Mouse (Mus musculus): ENCODE data around the gene Nrl. TPM values are rescaled to one million over a fixed set of nuclear protein-coding genes. Genes with fewer than 3 reads are reported as not detected.
A peak's percentile ranks its signal among the peaks of the same experiment; 100 is the strongest.

Gene Nrl
- polyA plus RNA-seq, 2 experiments = not detected

DNA sequence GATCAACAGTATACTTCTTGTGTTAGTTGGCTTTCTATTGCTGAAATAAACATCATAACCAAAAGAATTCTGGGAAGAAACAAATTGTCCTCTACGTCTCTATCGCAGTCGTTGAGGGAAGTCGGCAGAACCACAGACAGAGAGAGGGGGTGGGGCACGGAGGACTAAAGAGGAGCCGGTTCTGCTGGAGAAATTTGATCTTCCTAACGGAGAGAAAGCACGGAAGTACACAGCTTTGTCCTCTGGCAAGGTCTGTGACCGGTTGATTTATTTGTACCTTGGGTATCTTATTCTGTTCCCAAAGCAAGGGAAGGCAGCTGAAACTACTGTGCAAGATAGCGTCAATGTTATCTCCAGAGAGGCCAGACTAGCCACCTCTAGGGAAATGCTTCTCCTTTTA lies 54.0 kb downstream of the Nrl start:
- TF ChIP-seq CTCF (IDR thresholded peaks at IDR 0.05; ENCODE audit: low read depth) (no peak), EP300 (IDR thresholded peaks at IDR 0.05; ENCODE audit: low read depth) (no peak)
- Histone ChIP-seq H3K27ac (no peak overlapping the region), H3K4me3 (ENCODE audit: insufficient read depth in 1 of 2, low read depth in 2 of 2, low read length in 2 of 2) (no peak overlapping the region), H3K9ac (replicated peaks) (no peak overlapping the region), H3K4me2 (ENCODE audit: low read depth) (peak overlapping the region; percentile 31), H3K9me3 (ENCODE audit: control insufficient read depth, low read length) (no peaks in the 10 kb centered on the region), H3K27me3 (ENCODE audit: control insufficient read depth, insufficient read depth, low read length) (no peaks in the 10 kb centered on the region), H3K36me3 (replicated peaks; ENCODE audit: control insufficient read depth, insufficient read depth, low read depth) (no peaks in the 10 kb centered on the region), H3K4me1 (replicated peaks; ENCODE audit: control insufficient read depth in 2 of 2, insufficient read depth in 2 of 2, low read length in 1 of 2) (peaks cover 5 to 25% of the 10 kb centered on the region in 2 experiments)
- DNase-seq (ENCODE audit: low read depth in 3 of 3, low spot score in 3 of 3) = no peak
- WGBS (ENCODE audit: insufficient replicate concordance) = 3% methylated on average over 10 of the region's 10 CpGs
- ATAC-seq (ENCODE audit: insufficient read depth) = no peak

DNA sequence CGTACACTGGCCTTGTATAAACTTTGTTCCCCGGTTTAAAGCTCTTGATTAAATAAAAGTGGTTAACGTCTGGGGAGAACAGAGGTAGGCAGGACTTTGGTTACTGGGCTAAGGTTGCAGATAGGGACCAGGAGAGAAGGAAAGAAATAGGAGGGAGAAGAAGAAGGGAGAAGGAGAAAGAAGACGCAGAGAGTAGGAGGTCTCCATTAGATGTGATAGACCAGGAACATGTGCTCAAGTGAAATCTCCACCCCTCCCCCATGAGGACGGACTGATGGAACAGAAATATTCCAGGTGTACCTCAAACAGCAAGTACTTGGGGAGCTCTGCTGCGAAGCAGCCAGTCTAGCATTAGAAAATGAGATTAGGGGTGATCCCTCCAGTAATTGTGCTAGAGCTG lies 55.0 kb downstream of the Nrl start:
- DNase-seq (ENCODE audit: low read depth in 3 of 3, low spot score in 3 of 3) (no peak), ATAC-seq (ENCODE audit: insufficient read depth) (no peak)
- Histone ChIP-seq H3K27me3 (ENCODE audit: control insufficient read depth, insufficient read depth, low read length) (no peaks in the 10 kb centered on the region), H3K4me2 (ENCODE audit: low read depth) (no peak overlapping the region), H3K4me3 (ENCODE audit: insufficient read depth in 1 of 2, low read depth in 2 of 2, low read length in 2 of 2) (no peak overlapping the region), H3K36me3 (replicated peaks; ENCODE audit: control insufficient read depth, insufficient read depth, low read depth) (no peaks in the 10 kb centered on the region), H3K9me3 (ENCODE audit: control insufficient read depth, low read length) (no peaks in the 10 kb centered on the region), H3K27ac (no peak overlapping the region), H3K9ac (replicated peaks) (no peak overlapping the region), H3K4me1 (replicated peaks; ENCODE audit: control insufficient read depth in 2 of 2, insufficient read depth in 2 of 2, low read length in 1 of 2) (peaks cover 0 to 17% of the 10 kb centered on the region in 2 experiments; a peak in 3 of 4 replicates)
- WGBS (ENCODE audit: insufficient replicate concordance) = 72% methylated on average over 6 of the region's 6 CpGs
- no peak for TF ChIP-seq CTCF (IDR thresholded peaks at IDR 0.05; ENCODE audit: low read depth)
- no peak for TF ChIP-seq EP300 (IDR thresholded peaks at IDR 0.05; ENCODE audit: low read depth)

DNA sequence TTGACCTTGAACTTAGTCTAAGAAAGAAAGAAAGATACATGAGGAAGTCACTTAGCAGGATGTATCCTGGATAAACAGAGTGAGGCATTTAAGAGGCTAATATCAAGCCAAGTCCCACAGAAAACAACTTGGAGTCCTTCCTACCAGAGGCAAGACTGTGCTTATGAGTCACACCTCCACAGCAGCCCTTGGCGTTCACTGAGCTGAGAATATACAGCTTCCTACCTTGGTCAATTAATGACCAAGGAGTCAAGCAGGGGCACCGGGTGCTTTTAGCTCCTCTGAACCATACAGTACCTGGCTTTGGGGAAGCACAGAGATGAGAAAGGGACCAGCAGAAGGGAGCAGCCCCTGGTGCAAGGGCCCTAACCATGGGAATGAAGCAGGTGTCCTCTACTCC lies 55.7 kb downstream of the Nrl start:
- no peaks in the 10 kb centered on the region for H3K27me3 ChIP-seq (ENCODE audit: control insufficient read depth, insufficient read depth, low read length)
- no peaks in the 10 kb centered on the region for H3K36me3 ChIP-seq (replicated peaks; ENCODE audit: control insufficient read depth, insufficient read depth, low read depth)
- WGBS (ENCODE audit: insufficient replicate concordance) = 56% methylated on average over 2 of the region's 2 CpGs
- no peak overlapping the region for H3K4me3 ChIP-seq (ENCODE audit: insufficient read depth in 1 of 2, low read depth in 2 of 2, low read length in 2 of 2)
- ATAC-seq (ENCODE audit: insufficient read depth) (no peak), DNase-seq (ENCODE audit: low read depth in 3 of 3, low spot score in 3 of 3) (no peak)
- H3K9me3 ChIP-seq (ENCODE audit: control insufficient read depth, low read length) = no peaks in the 10 kb centered on the region
- no peak for TF ChIP-seq CTCF (IDR thresholded peaks at IDR 0.05; ENCODE audit: low read depth)
- no peak for TF ChIP-seq EP300 (IDR thresholded peaks at IDR 0.05; ENCODE audit: low read depth)
- peaks cover 0 to 18% of the 10 kb centered on the region in 2 experiments; a peak in 3 of 4 replicates for H3K4me1 ChIP-seq (replicated peaks; ENCODE audit: control insufficient read depth in 2 of 2, insufficient read depth in 2 of 2, low read length in 1 of 2)
- no peak overlapping the region for H3K9ac ChIP-seq (replicated peaks)
- H3K27ac ChIP-seq = no peak overlapping the region
- H3K4me2 ChIP-seq (ENCODE audit: low read depth) = no peak overlapping the region

Other genes starting within 250 kb of the Nrl start
- 40.3 and 44.1 TPM in 2 replicates for gene Dhrs4, start 46.2 kb downstream of the Nrl start, polyA plus RNA-seq (2012; rRNA removed)
- 40.4 and 42.2 TPM in 2 replicates for gene Dhrs4, start 46.2 kb downstream of the Nrl start, polyA plus RNA-seq (2014; fragmentation: Nextera tagmentation; extraction: Ambion mirVana)
- 2.6 TPM in 2 replicates for gene Carmil3, start 34.3 kb downstream of the Nrl start, polyA plus RNA-seq (2012; rRNA removed)
- gene Carmil3, start 34.3 kb downstream of the Nrl start, polyA plus RNA-seq (2014; fragmentation: Nextera tagmentation; extraction: Ambion mirVana) = 0.32 and 0.45 TPM in 2 replicates
- gene Cpne6, start 14.5 kb downstream of the Nrl start, polyA plus RNA-seq (2012; rRNA removed) = 0.05 and 0.06 TPM in 2 replicates
- not detected in 2 replicates for gene Cpne6, start 14.5 kb downstream of the Nrl start, polyA plus RNA-seq (2014; fragmentation: Nextera tagmentation; extraction: Ambion mirVana)
- gene Pck2, start 15.3 kb upstream of the Nrl start, polyA plus RNA-seq (2012; rRNA removed) = 19.6 and 21.9 TPM in 2 replicates
- 15.6 and 20.6 TPM in 2 replicates for gene Pck2, start 15.3 kb upstream of the Nrl start, polyA plus RNA-seq (2014; fragmentation: Nextera tagmentation; extraction: Ambion mirVana)
- gene Dcaf11, start 35.0 kb upstream of the Nrl start, polyA plus RNA-seq (2012; rRNA removed) = 25.4 and 30.9 TPM in 2 replicates
- gene Dcaf11, start 35.0 kb upstream of the Nrl start, polyA plus RNA-seq (2014; fragmentation: Nextera tagmentation; extraction: Ambion mirVana) = 47.5 and 51.2 TPM in 2 replicates
- 0.95 and 1.3 TPM in 2 replicates for gene A730061H03Rik, start 35.4 kb upstream of the Nrl start, polyA plus RNA-seq (2012; rRNA removed)
- gene A730061H03Rik, start 35.4 kb upstream of the Nrl start, polyA plus RNA-seq (2014; fragmentation: Nextera tagmentation; extraction: Ambion mirVana) = 1.8 and 2.1 TPM in 2 replicates
- 0.19 and 0.38 TPM in 2 replicates for gene Fitm1, start 50.6 kb upstream of the Nrl start, polyA plus RNA-seq (2012; rRNA removed)
- gene Fitm1, start 50.6 kb upstream of the Nrl start, polyA plus RNA-seq (2014; fragmentation: Nextera tagmentation; extraction: Ambion mirVana) = 0.37 and 0.58 TPM in 2 replicates
- 32.0 and 51.1 TPM in 2 replicates for gene Psme1, start 53.1 kb upstream of the Nrl start, polyA plus RNA-seq (2012; rRNA removed)
- 99.9 and 103 TPM in 2 replicates for gene Psme1, start 53.1 kb upstream of the Nrl start, polyA plus RNA-seq (2014; fragmentation: Nextera tagmentation; extraction: Ambion mirVana)
- 19.2 and 20.3 TPM in 2 replicates for gene Emc9, start 60.3 kb upstream of the Nrl start, polyA plus RNA-seq (2012; rRNA removed)
- gene Emc9, start 60.3 kb upstream of the Nrl start, polyA plus RNA-seq (2014; fragmentation: Nextera tagmentation; extraction: Ambion mirVana) = 32.8 and 33.0 TPM in 2 replicates
- 36.2 and 56.0 TPM in 2 replicates for gene Psme2, start 66.1 kb upstream of the Nrl start, polyA plus RNA-seq (2012; rRNA removed)
- 181 and 190 TPM in 2 replicates for gene Psme2, start 66.1 kb upstream of the Nrl start, polyA plus RNA-seq (2014; fragmentation: Nextera tagmentation; extraction: Ambion mirVana)
- 6.2 and 6.5 TPM in 2 replicates for gene Rnf31, start 66.7 kb upstream of the Nrl start, polyA plus RNA-seq (2012; rRNA removed)
- gene Rnf31, start 66.7 kb upstream of the Nrl start, polyA plus RNA-seq (2014; fragmentation: Nextera tagmentation; extraction: Ambion mirVana) = 6.6 and 7.6 TPM in 2 replicates
- gene Irf9, start 78.6 kb upstream of the Nrl start, polyA plus RNA-seq (2012; rRNA removed) = 13.5 and 15.1 TPM in 2 replicates
- gene Irf9, start 78.6 kb upstream of the Nrl start, polyA plus RNA-seq (2014; fragmentation: Nextera tagmentation; extraction: Ambion mirVana) = 11.2 and 13.8 TPM in 2 replicates
- gene Rec8, start 93.1 kb upstream of the Nrl start, polyA plus RNA-seq (2012; rRNA removed) = 1.7 and 1.9 TPM in 2 replicates
- gene Rec8, start 93.1 kb upstream of the Nrl start, polyA plus RNA-seq (2014; fragmentation: Nextera tagmentation; extraction: Ambion mirVana) = 0.87 and 1.0 TPM in 2 replicates
- 13.5 and 27.6 TPM in 2 replicates for gene Ipo4, start 111.0 kb upstream of the Nrl start, polyA plus RNA-seq (2012; rRNA removed)
- gene Ipo4, start 111.0 kb upstream of the Nrl start, polyA plus RNA-seq (2014; fragmentation: Nextera tagmentation; extraction: Ambion mirVana) = 22.6 and 27.9 TPM in 2 replicates
- 2.0 and 3.4 TPM in 2 replicates for gene Gm49378, start 112.9 kb upstream of the Nrl start, polyA plus RNA-seq (2012; rRNA removed)
- gene Gm49378, start 112.9 kb upstream of the Nrl start, polyA plus RNA-seq (2014; fragmentation: Nextera tagmentation; extraction: Ambion mirVana) = 2.0 and 2.9 TPM in 2 replicates
- gene Tm9sf1, start 118.8 kb upstream of the Nrl start, polyA plus RNA-seq (2012; rRNA removed) = 26.4 and 33.2 TPM in 2 replicates
- gene Tm9sf1, start 118.8 kb upstream of the Nrl start, polyA plus RNA-seq (2014; fragmentation: Nextera tagmentation; extraction: Ambion mirVana) = 42.8 and 45.4 TPM in 2 replicates
- gene Tssk4, start 125.2 kb upstream of the Nrl start, polyA plus RNA-seq (2012; rRNA removed) = 0.34 and 0.39 TPM in 2 replicates
- 0.19 and 0.23 TPM in 2 replicates for gene Tssk4, start 125.2 kb upstream of the Nrl start, polyA plus RNA-seq (2014; fragmentation: Nextera tagmentation; extraction: Ambion mirVana)
- gene Mdp1, start 135.5 kb upstream of the Nrl start, polyA plus RNA-seq (2012; rRNA removed) = 11.6 and 13.4 TPM in 2 replicates
- gene Mdp1, start 135.5 kb upstream of the Nrl start, polyA plus RNA-seq (2014; fragmentation: Nextera tagmentation; extraction: Ambion mirVana) = 15.5 and 16.6 TPM in 2 replicates
- gene Gmpr2, start 147.0 kb upstream of the Nrl start, polyA plus RNA-seq (2012; rRNA removed) = 10.6 and 14.1 TPM in 2 replicates
- 17.9 and 18.2 TPM in 2 replicates for gene Gmpr2, start 147.0 kb upstream of the Nrl start, polyA plus RNA-seq (2014; fragmentation: Nextera tagmentation; extraction: Ambion mirVana)
- gene Nedd8, start 147.1 kb upstream of the Nrl start, polyA plus RNA-seq (2012; rRNA removed) = 101 and 168 TPM in 2 replicates
- gene Nedd8, start 147.1 kb upstream of the Nrl start, polyA plus RNA-seq (2014; fragmentation: Nextera tagmentation; extraction: Ambion mirVana) = 279 and 286 TPM in 2 replicates
- 13.4 and 16.6 TPM in 2 replicates for gene Tinf2, start 156.8 kb upstream of the Nrl start, polyA plus RNA-seq (2012; rRNA removed)
- gene Tinf2, start 156.8 kb upstream of the Nrl start, polyA plus RNA-seq (2014; fragmentation: Nextera tagmentation; extraction: Ambion mirVana) = 19.0 and 19.3 TPM in 2 replicates
- gene Tgm1, start 188.9 kb upstream of the Nrl start, polyA plus RNA-seq (2012; rRNA removed) = 2.0 and 2.4 TPM in 2 replicates
- gene Tgm1, start 188.9 kb upstream of the Nrl start, polyA plus RNA-seq (2014; fragmentation: Nextera tagmentation; extraction: Ambion mirVana) = 2.0 and 2.3 TPM in 2 replicates
- 10.9 and 12.8 TPM in 2 replicates for gene Rabggta, start 197.3 kb upstream of the Nrl start, polyA plus RNA-seq (2012; rRNA removed)
- 7.4 and 8.1 TPM in 2 replicates for gene Rabggta, start 197.3 kb upstream of the Nrl start, polyA plus RNA-seq (2014; fragmentation: Nextera tagmentation; extraction: Ambion mirVana)
- 21.2 and 31.0 TPM in 2 replicates for gene Dhrs1, start 220.7 kb upstream of the Nrl start, polyA plus RNA-seq (2012; rRNA removed)
- 34.4 and 40.4 TPM in 2 replicates for gene Dhrs1, start 220.7 kb upstream of the Nrl start, polyA plus RNA-seq (2014; fragmentation: Nextera tagmentation; extraction: Ambion mirVana)
- 13.1 and 13.2 TPM in 2 replicates for gene Nop9, start 220.7 kb upstream of the Nrl start, polyA plus RNA-seq (2012; rRNA removed)
- gene Nop9, start 220.7 kb upstream of the Nrl start, polyA plus RNA-seq (2014; fragmentation: Nextera tagmentation; extraction: Ambion mirVana) = 20.8 and 27.5 TPM in 2 replicates
- 37.3 and 42.1 TPM in 2 replicates for gene Cideb, start 233.5 kb upstream of the Nrl start, polyA plus RNA-seq (2012; rRNA removed)
- 40.0 and 42.8 TPM in 2 replicates for gene Cideb, start 233.5 kb upstream of the Nrl start, polyA plus RNA-seq (2014; fragmentation: Nextera tagmentation; extraction: Ambion mirVana)
- gene Ltb4r2, start 236.4 kb upstream of the Nrl start, polyA plus RNA-seq (2012; rRNA removed) = 0.65 and 0.67 TPM in 2 replicates
- 0.39 and 0.67 TPM in 2 replicates for gene Ltb4r2, start 236.4 kb upstream of the Nrl start, polyA plus RNA-seq (2014; fragmentation: Nextera tagmentation; extraction: Ambion mirVana)
- gene Ltb4r1, start 241.0 kb upstream of the Nrl start, polyA plus RNA-seq (2012; rRNA removed) = 2.9 and 3.3 TPM in 2 replicates
- 1.7 and 2.7 TPM in 2 replicates for gene Ltb4r1, start 241.0 kb upstream of the Nrl start, polyA plus RNA-seq (2014; fragmentation: Nextera tagmentation; extraction: Ambion mirVana)